Mouse (Mus musculus) hematopoietic stem cell, adult 5-6 weeks (primary cell): ENCODE data around the gene Pate2. TPM values are rescaled to one million over a fixed set of nuclear protein-coding genes. Genes with fewer than 3 reads are reported as not detected.

ENCODE experiments used
- ATAC-seq, 2 experiments: fragments of 125-278 bp in 1 of 2; replicated peaks in 1 of 2; 2 replicates each; pipeline ENCODE4 v1.8.0; 2016 to 2017; ENCODE audit warnings: inconsistent platforms in 2 of 2, mild to moderate bottlenecking in 2 of 2, moderate number of reproducible peaks in 2 of 2, low read depth in 1 of 2, moderate TSS enrichment in 1 of 2; ENCODE audit not compliant: low FRiP score in 2 of 2, poor library complexity in 2 of 2, severe bottlenecking in 2 of 2, insufficient read depth in 1 of 2, low TSS enrichment in 1 of 2
- total RNA-seq: library from RNA; stranded (forward); fragments of 172-1452, 232-1000 nt; gene quantifications from 2 replicates; pipeline ENCODE4 v1.2.3, GENCODE M21; 2017

The Pate2 gene
- total RNA-seq = not detected in 2 replicates

- ATAC-seq = peak; percentile 98
Measured at GRCm38 (mm10) chr9:35569571-35570534, at the start of gene Pate2, which contains the start of gene Hyls1. TSS of gene Pate2 (plus strand) at chr9:35570284. TSS of gene Hyls1 (minus strand) at chr9:35570398.

- no peak for ATAC-seq
Measured at GRCm38 (mm10) chr9:35520631-35521348, 49.3 kb upstream of the Pate2 start.

- ATAC-seq = no peak
Measured at GRCm38 (mm10) chr9:35522241-35522640, 47.8 kb upstream of the Pate2 start.

GRCm38 (mm10) chr9:35522821-35523515 is 47.1 kb upstream of the Pate2 start:
- ATAC-seq = no peak

GRCm38 (mm10) chr9:35523541-35523940 is 46.5 kb upstream of the Pate2 start:
- ATAC-seq = no peak

GRCm38 (mm10) chr9:35523941-35524411 is 46.1 kb upstream of the Pate2 start:
- ATAC-seq = peak; percentile 85 to 89

GRCm38 (mm10) chr9:35529141-35529540 is 40.9 kb upstream of the Pate2 start:
- no peak for ATAC-seq

GRCm38 (mm10) chr9:35529796-35530195 is 40.3 kb upstream of the Pate2 start:
- ATAC-seq = no peak

GRCm38 (mm10) chr9:35533266-35533665 is 36.8 kb upstream of the Pate2 start:
- ATAC-seq = no peak

GRCm38 (mm10) chr9:35535110-35535509 is 35.0 kb upstream of the Pate2 start:
- peak; percentile 95 to 99 for ATAC-seq

GRCm38 (mm10) chr9:35535876-35536275 is 34.2 kb upstream of the Pate2 start:
- no peak for ATAC-seq

GRCm38 (mm10) chr9:35539001-35539750 is 30.9 kb upstream of the Pate2 start:
- ATAC-seq = no peak

- ATAC-seq = no peak
Measured at GRCm38 (mm10) chr9:35541024-35541423, 29.1 kb upstream of the Pate2 start.

GRCm38 (mm10) chr9:35541488-35541887 is 28.6 kb upstream of the Pate2 start:
- ATAC-seq = peak; percentile 66 to 75

GRCm38 (mm10) chr9:35541941-35542340 is 28.1 kb upstream of the Pate2 start:
- no peak for ATAC-seq

- ATAC-seq = peak; percentile 67 to 70
Measured at GRCm38 (mm10) chr9:35543099-35543860, 26.8 kb upstream of the Pate2 start.
